Mouse (Mus musculus): ENCODE data around the gene Smug1. TPM values are rescaled to one million over a fixed set of nuclear protein-coding genes. Genes with fewer than 3 reads are reported as not detected.

Smug1 gene
- total RNA-seq, 2 experiments from 2014 or later, result 1.0 TPM; not detected in 1

GRCm38 (mm10) chr15:103113077-103113476 lies 53.8 kb downstream of the Smug1 start:
- no peak for ATAC-seq (replicated peaks; ENCODE audit: low FRiP score, poor library complexity, severe bottlenecking)

- ATAC-seq (replicated peaks; ENCODE audit: low FRiP score, poor library complexity, severe bottlenecking), result no peak
These were observed 54.6 kb downstream of the Smug1 start for GRCm38 (mm10) chr15:103112309-103112708.

GRCm38 (mm10) chr15:103109940-103110339 lies 57.0 kb downstream of the Smug1 start:
- ATAC-seq (replicated peaks; ENCODE audit: low FRiP score, poor library complexity, severe bottlenecking), result no peak

GRCm38 (mm10) chr15:103108066-103108676 lies 58.7 kb downstream of the Smug1 start:
- 0 out of 2 replicates have a peak, but pooled peaks have one; percentile 11 for ATAC-seq (replicated peaks; ENCODE audit: low FRiP score, poor library complexity, severe bottlenecking)

GRCm38 (mm10) chr15:103106201-103106600 lies 60.7 kb downstream of the Smug1 start:
- no peak for ATAC-seq (replicated peaks; ENCODE audit: low FRiP score, poor library complexity, severe bottlenecking)

Other genes with a start within 250 kb of the Smug1 start
- gene Hoxc13, start 246.0 kb downstream of the Smug1 start, total RNA-seq (2015; ENCODE audit: low replicate concordance), result not detected in 2 replicates
- gene Hoxc13, start 246.0 kb downstream of the Smug1 start, total RNA-seq (2017; ENCODE audit: low replicate concordance), result not detected in 2 replicates
- gene Hoxc12, start 230.3 kb downstream of the Smug1 start, total RNA-seq (2015; ENCODE audit: low replicate concordance), result not detected in 2 replicates
- not detected in 2 replicates for gene Hoxc12, start 230.3 kb downstream of the Smug1 start, total RNA-seq (2017; ENCODE audit: low replicate concordance)
- gene Hoxc11, start 212.7 kb downstream of the Smug1 start, total RNA-seq (2015; ENCODE audit: low replicate concordance), result not detected in 2 replicates
- not detected in 2 replicates for gene Hoxc11, start 212.7 kb downstream of the Smug1 start, total RNA-seq (2017; ENCODE audit: low replicate concordance)
- not detected in 2 replicates for gene Hoxc10, start 200.3 kb downstream of the Smug1 start, total RNA-seq (2015; ENCODE audit: low replicate concordance)
- gene Hoxc10, start 200.3 kb downstream of the Smug1 start, total RNA-seq (2017; ENCODE audit: low replicate concordance), result not detected in 2 replicates
- not detected in 2 replicates for gene Hoxc5, start 199.6 kb downstream of the Smug1 start, total RNA-seq (2015; ENCODE audit: low replicate concordance)
- not detected in 2 replicates for gene Hoxc5, start 199.6 kb downstream of the Smug1 start, total RNA-seq (2017; ENCODE audit: low replicate concordance)
- gene Hoxc9, start 190.7 kb downstream of the Smug1 start, total RNA-seq (2015; ENCODE audit: low replicate concordance), result not detected in 2 replicates
- gene Hoxc9, start 190.7 kb downstream of the Smug1 start, total RNA-seq (2017; ENCODE audit: low replicate concordance), result not detected in 2 replicates
- gene Hoxc8, start 176.5 kb downstream of the Smug1 start, total RNA-seq (2015; ENCODE audit: low replicate concordance), result not detected in 2 replicates
- not detected in 2 replicates for gene Hoxc8, start 176.5 kb downstream of the Smug1 start, total RNA-seq (2017; ENCODE audit: low replicate concordance)
- not detected in 2 replicates for gene Hoxc6, start 168.8 kb downstream of the Smug1 start, total RNA-seq (2015; ENCODE audit: low replicate concordance)
- gene Hoxc6, start 168.8 kb downstream of the Smug1 start, total RNA-seq (2017; ENCODE audit: low replicate concordance), result not detected in 2 replicates
- gene Hoxc4, start 148.2 kb downstream of the Smug1 start, total RNA-seq (2015; ENCODE audit: low replicate concordance), result not detected in 2 replicates
- gene Hoxc4, start 148.2 kb downstream of the Smug1 start, total RNA-seq (2017; ENCODE audit: low replicate concordance), result not detected in 2 replicates
- 42.0 and 42.1 TPM in 2 replicates for gene Cbx5, start 72.7 kb upstream of the Smug1 start, total RNA-seq (2015; ENCODE audit: low replicate concordance)
- gene Cbx5, start 72.7 kb upstream of the Smug1 start, total RNA-seq (2017; ENCODE audit: low replicate concordance), result 49.5 and 57.4 TPM in 2 replicates
- gene Hnrnpa1, start 73.3 kb upstream of the Smug1 start, total RNA-seq (2015; ENCODE audit: low replicate concordance), result 130 and 135 TPM in 2 replicates
- 189 and 286 TPM in 2 replicates for gene Hnrnpa1, start 73.3 kb upstream of the Smug1 start, total RNA-seq (2017; ENCODE audit: low replicate concordance)
- 449 and 473 TPM in 2 replicates for gene Nfe2, start 91.3 kb upstream of the Smug1 start, total RNA-seq (2015; ENCODE audit: low replicate concordance)
- 629 and 671 TPM in 2 replicates for gene Nfe2, start 91.3 kb upstream of the Smug1 start, total RNA-seq (2017; ENCODE audit: low replicate concordance)
- gene Copz1, start 105.6 kb upstream of the Smug1 start, total RNA-seq (2015; ENCODE audit: low replicate concordance), result 123 and 131 TPM in 2 replicates
- 54.0 and 56.5 TPM in 2 replicates for gene Copz1, start 105.6 kb upstream of the Smug1 start, total RNA-seq (2017; ENCODE audit: low replicate concordance)
- 0.96 and 2.1 TPM in 2 replicates for gene Gpr84, start 143.5 kb upstream of the Smug1 start, total RNA-seq (2015; ENCODE audit: low replicate concordance)
- gene Gpr84, start 143.5 kb upstream of the Smug1 start, total RNA-seq (2017; ENCODE audit: low replicate concordance), result 0.70 and 1.3 TPM in 2 replicates
- gene Zfp385a, start 173.0 kb upstream of the Smug1 start, total RNA-seq (2015; ENCODE audit: low replicate concordance), result 2.9 and 5.6 TPM in 2 replicates
- gene Zfp385a, start 173.0 kb upstream of the Smug1 start, total RNA-seq (2017; ENCODE audit: low replicate concordance), result 0.68 and 0.84 TPM in 2 replicates
- 2.5 and 7.9 TPM in 2 replicates for gene Itga5, start 199.7 kb upstream of the Smug1 start, total RNA-seq (2015; ENCODE audit: low replicate concordance)
- gene Itga5, start 199.7 kb upstream of the Smug1 start, total RNA-seq (2017; ENCODE audit: low replicate concordance), result 2.4 TPM in 2 replicates

All from erythroblast, adult 5-6 weeks (primary cell).